Mouse (Mus musculus) spleen, postnatal 10 days (tissue): ENCODE results near the gene Trim80.

Experiments used
- DNase-seq, 2 experiments: peaks; one replicate each; pipeline ENCODE4 v3.0.0; 2021 to 2022; ENCODE audit warnings: low spot score in 2 of 2

Gene Trim80

GRCm38 (mm10) chr11:115439906-115440595 lies at the start of gene Trim80:
Trim80 (plus strand) TSS chr11:115440545.
- DNase-seq: no peak

DNA sequence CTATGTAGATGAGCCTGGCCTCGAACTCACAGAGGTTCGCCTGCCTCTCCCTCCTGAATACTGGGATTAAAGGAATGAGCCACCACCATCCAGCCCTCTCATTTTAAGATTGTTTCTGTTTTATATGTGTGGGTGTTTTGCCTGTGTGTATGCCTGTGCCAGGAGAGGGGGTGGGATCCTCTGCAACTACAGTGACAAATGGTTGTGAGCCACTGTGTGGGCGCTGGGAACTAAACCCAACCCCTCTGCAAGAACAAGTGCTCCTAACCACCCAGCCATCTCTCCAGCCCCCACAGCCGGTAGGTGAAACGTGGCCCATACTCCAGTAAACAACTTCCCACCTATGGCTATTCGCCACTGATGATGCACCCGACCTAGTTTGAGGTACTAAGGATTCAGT lies 49.0 kb upstream of the Trim80 start:
- no peak for DNase-seq

DNA sequence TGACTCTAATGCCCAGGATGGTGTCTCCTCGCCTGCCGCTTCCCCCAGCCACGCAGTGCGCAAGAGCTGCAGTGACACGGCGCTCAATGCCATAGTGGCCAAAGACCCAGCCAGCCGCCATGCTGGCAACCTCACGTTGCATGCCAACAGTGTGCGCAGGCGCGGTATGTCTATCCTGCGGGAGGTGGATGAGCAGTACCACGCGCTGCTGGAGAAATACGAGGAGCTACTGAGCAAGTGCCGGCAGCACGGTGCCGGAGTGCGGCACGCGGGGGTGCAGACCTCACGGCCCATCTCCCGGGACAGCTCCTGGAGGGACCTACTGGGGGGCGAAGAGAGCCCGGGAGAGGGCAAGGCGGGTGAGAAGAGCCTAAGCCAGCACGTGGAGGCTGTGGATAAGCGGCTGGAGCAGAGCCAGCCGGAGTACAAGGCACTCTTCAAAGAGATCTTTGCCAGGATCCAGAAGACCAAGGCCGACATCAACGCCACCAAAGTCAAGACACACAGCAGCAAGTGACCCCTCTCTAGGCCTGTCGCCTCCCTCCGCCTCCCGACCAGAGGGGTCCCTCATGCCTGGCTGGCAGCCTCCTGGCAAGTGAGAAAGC lies 46.5 kb upstream of the Trim80 start:
- DNase-seq: no peak

DNA sequence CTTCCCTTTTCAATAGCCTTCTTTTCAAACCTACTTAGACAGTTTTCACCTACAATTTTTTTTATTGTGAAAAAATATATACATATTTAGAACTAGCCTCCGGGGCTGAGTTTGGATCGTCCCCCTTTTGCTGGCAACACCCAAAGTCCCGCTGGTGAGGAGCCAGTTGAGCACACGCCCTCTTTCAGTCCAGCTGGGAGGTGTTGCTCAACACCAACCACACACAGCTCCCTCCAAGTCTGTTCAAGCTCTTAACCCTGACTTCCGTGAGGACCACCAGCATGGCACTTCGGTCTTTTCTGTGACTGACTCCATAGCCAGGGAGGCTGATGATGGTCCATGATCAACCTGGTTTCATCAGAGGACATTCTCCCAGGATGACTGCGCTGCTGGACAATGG lies 42.3 kb upstream of the Trim80 start:
- no peak for DNase-seq

- DNase-seq: no peak
Measured at GRCm38 (mm10) chr11:115400126-115400525, 40.2 kb upstream of the Trim80 start.

GRCm38 (mm10) chr11:115400630-115401391 lies 39.5 kb upstream of the Trim80 start:
- DNase-seq: no peak

DNA sequence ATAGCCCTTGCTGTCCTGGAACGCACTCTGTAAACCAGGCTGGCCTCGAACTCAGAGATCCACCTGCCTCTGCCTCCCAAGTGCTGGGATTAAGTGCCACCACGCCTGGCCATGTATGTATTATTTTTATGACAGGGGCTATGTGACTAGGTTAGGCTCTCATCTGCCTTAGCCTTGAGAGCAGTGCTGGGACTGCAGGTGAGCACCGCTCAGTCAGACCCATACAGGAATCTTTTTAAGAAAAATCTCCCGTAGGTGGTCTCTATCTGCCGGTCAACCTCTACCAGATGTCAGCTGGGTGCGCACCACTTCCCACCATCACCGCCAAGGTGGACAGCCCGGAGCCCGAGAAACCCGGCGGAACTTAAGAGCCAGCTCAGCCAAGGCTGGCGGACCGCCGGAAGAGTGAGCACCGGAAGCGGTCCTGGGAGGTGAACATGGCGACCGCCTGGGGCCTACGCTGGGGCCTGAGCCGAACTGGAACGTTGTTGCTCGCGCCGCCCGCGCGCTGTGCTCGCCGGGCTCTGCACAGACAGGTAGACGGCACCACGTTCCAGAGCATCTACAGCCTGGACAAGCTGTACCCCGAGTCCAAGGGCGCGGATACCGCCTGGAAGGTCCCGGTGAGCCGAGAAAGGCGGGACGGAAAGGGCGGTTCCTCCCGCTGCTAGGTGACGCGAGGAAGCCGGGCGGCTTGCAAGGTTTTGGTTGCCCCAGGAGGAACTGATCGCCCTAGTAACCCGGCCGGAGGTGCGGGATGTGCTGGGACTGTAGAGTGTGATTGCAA lies 36.8 kb upstream of the Trim80 start, which contains the start of gene Mrpl58:
Gene Mrpl58, plus strand, starts transcription at position 415 of the 787 bp plus-strand sequence.
- peak; percentile 86 to 87 for DNase-seq

GRCm38 (mm10) chr11:115405723-115406122 lies 34.6 kb upstream of the Trim80 start:
- DNase-seq: no peak

DNA sequence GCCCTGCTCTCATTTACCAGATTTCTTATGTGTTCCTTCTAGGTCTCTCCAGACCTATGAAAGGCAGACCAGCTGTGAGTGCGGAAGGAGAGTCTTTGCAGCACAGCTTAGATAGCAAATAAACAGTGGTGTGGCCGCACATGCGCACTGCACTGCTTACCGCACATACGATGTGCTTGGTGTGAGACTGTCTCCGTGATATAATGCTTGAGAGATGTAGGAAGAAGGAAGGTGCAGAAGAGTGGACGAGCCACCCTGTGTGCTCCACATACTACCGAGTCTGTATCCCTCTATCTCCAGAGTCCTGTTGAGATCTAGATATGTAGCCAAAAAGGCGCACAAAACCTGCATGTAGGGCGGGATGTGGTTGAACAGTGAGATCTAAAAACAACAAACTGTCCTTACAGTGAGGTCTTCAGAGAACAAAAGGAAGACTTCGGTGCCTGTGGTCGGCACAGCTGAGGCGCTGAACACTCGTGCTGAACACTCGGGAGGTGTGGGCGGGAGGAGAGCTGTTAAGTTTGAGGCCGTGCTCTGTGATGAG lies 33.4 kb upstream of the Trim80 start:
- no peak for DNase-seq

GRCm38 (mm10) chr11:115408266-115408920 lies 32.0 kb upstream of the Trim80 start:
- DNase-seq: no peak

DNA sequence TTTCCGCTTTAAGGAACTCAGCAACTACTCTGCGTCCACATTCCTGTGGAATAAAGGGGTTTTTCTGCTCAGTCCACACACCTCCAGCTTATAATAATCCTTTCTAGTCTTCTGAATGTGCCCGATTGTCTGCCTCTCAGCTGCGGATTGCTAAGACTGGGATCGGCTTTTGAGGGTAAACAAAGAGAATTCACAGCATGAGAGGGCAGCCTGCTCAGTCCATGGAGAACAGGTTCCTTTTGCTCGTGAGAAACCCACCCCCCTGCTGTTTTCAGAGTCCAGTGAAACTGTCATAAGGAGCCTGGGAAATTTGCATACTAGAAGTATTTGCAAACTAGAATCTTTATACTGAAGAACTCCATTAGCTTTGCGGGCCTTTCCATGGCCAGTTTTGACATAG lies 30.8 kb upstream of the Trim80 start:
- DNase-seq: no peak

- DNase-seq: peak; percentile 86 to 94
Measured at GRCm38 (mm10) chr11:115419531-115420237, 20.7 kb upstream of the Trim80 start, which contains the start of the genes Atp5h and Kctd2. Atp5h (minus strand) TSS chr11:115419962. Kctd2 (plus strand) TSS chr11:115420128.

GRCm38 (mm10) chr11:115420336-115421190 lies 19.8 kb upstream of the Trim80 start:
- DNase-seq: peak; percentile 67 to 71

- no peak for DNase-seq
Measured at GRCm38 (mm10) chr11:115421328-115421727, 19.0 kb upstream of the Trim80 start.

GRCm38 (mm10) chr11:115421972-115422371 lies 18.4 kb upstream of the Trim80 start:
- DNase-seq: no peak

- no peak for DNase-seq
Measured at GRCm38 (mm10) chr11:115423091-115423490, 17.3 kb upstream of the Trim80 start.

- no peak for DNase-seq
Measured at GRCm38 (mm10) chr11:115424666-115425065, 15.7 kb upstream of the Trim80 start.

DNA sequence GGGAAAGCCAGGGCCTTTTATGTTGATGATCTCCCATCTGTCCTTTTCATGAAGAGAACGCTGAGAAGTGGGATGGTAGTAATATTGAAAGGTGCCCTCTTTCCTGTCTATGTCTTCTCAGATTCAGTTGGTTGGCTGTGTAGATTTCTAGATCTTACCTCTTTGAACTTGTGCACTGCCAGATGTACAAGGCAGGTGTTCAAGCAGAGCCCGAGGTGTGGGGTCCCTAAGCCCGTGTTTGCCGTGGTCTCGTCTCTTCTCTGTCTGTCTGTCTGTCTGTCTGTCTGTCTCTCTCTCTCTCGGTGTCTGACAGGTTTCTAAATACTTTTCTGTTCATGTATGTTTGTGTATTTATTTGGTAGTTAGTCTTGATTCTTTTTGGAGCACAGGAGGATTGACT lies 14.7 kb upstream of the Trim80 start:
- no peak for DNase-seq
